Mouse (Mus musculus): ENCODE results near the gene Ctbp2.

DNA sequence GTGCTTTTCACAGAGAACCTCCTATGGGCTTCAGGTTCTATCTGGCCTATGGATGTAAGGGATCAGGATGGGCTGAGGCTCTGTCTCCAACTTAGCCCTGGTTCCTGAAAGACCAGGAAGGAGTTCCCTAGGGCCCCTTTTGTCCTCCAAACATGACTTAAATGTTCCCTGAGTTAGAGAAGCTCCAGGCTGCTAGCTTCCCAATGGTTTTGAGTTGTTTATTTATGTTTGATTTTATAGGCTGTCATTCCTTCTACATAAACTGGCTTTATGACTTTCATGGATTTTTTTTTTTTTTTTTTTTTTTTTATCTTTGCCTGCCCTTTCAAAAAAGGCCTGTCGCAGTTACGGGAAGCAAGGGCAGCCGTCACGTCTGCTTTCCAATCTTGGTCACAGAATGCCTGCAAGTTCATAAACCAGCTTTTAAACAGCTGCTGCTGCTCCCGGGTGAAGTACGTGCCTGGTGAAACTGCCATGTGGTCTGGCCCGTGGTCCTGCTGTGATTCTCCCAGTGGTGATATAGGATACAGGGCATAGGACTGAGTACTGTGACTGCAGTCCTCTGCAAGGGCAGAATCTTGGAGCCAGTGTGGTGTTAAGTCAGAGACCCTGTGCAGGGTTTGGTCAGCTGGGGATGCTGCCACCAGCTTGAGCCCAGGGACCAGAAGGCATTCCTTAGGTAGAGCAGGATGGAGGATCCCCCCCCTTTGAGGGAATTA, 37.4 kb upstream of the Ctbp2 start:
- TF ChIP-seq FLI1 (IDR thresholded peaks at IDR 0.05; ENCODE audit: low read length), result no peak
- no peak for TF ChIP-seq GATA1 (IDR thresholded peaks at IDR 0.05; ENCODE audit: borderline replicate concordance, low read length)

Measured in megakaryocyte, embryonic 14.5 days (primary cell).